Mouse (Mus musculus) CH12.LX (cell line): Measurements from ENCODE around the gene Spink8. TPM values are rescaled to one million over a fixed set of nuclear protein-coding genes. Genes with fewer than 3 reads are reported as not detected.
"Not testable (repeated sequence)": the region's sequence is repeated elsewhere in the genome, so short reads cannot be mapped to it uniquely, and the experiment has no call there.

ENCODE experiments used
- DNase-seq: peaks from one replicate; pipeline ENCODE4 v3.0.0-alpha.2; 2013; ENCODE audit errors: extremely low read depth
- H3K27ac ChIP-seq: 2 replicates; pipeline ENCODE4 v1.5.1; 2012; ENCODE audit warnings: low read depth, mild to moderate bottlenecking, control low read depth, moderate library complexity; ENCODE audit not compliant: insufficient read depth
- H3K27me3 ChIP-seq: replicated peaks from 2 replicates; pipeline ENCODE3; 2012; ENCODE audit warnings: inconsistent platforms
- H3K36me3 ChIP-seq, 2 experiments: replicated peaks in 1 of 2; 2 replicates each; pipeline versions ENCODE3 to v1.6.1; 2012; ENCODE audit warnings: inconsistent platforms in 1 of 2, low read length in 1 of 2, mild to moderate bottlenecking in 1 of 2, mixed read lengths in 1 of 2, moderate library complexity in 1 of 2; ENCODE audit not compliant: control insufficient read depth in 1 of 2, insufficient read depth in 1 of 2
- H3K4me1 ChIP-seq, 2 experiments: 2 replicates each; pipeline ENCODE4 v1.6.1; 2012; ENCODE audit warnings: inconsistent platforms in 1 of 2, moderate library complexity in 1 of 2; ENCODE audit not compliant: insufficient read depth in 2 of 2, control insufficient read depth in 1 of 2
- H3K4me2 ChIP-seq: 2 replicates; pipeline ENCODE4 v1.6.1; 2012; ENCODE audit warnings: low read depth, mild to moderate bottlenecking, control low read depth; ENCODE audit not compliant: poor library complexity, insufficient read depth, severe bottlenecking
- H3K4me3 ChIP-seq, 3 experiments: fragments of 150-350 bp in 1 of 3; sonication (generic) in 1 of 3; replicated peaks in 1 of 3; 2 replicates each; pipeline versions ENCODE3 to v1.5.1; 2011 to 2012; ENCODE audit warnings: low read depth in 2 of 3, low read length in 2 of 3, mild to moderate bottlenecking in 2 of 3, moderate library complexity in 2 of 3, control low read depth in 1 of 3, improper control_type of control experiment in 1 of 3, inconsistent platforms in 1 of 3, mixed read lengths in 1 of 3; ENCODE audit not compliant: poor library complexity in 1 of 3
- H3K79me2 ChIP-seq: replicated peaks from 2 replicates; pipeline ENCODE4 v1.6.1; 2012; ENCODE audit warnings: mild to moderate bottlenecking, moderate library complexity; ENCODE audit not compliant: control insufficient read depth, poor library complexity, insufficient read depth, severe bottlenecking; ENCODE audit errors: extremely low read depth
- H3K9ac ChIP-seq: 2 replicates; pipeline ENCODE4 v1.6.1; 2012; ENCODE audit warnings: low read depth, mild to moderate bottlenecking, control low read depth, moderate library complexity; ENCODE audit not compliant: insufficient read depth
- H3K9me3 ChIP-seq: replicated peaks from 2 replicates; pipeline ENCODE3; 2012; ENCODE audit warnings: low read length, inconsistent platforms, mixed read lengths
- CTCF ChIP-seq, 2 experiments: IDR thresholded peaks in 1 of 2; conservative IDR thresholded peaks in 1 of 2; 2 replicates each; pipeline ENCODE4 v1.5.1; 2011 to 2012; ENCODE audit warnings: low read depth in 2 of 2, low read length in 2 of 2, improper control_type of control experiment in 1 of 2, inconsistent platforms in 1 of 2, mild to moderate bottlenecking in 1 of 2, moderate library complexity in 1 of 2
- E2F4 ChIP-seq: IDR thresholded peaks from 2 replicates; pipeline ENCODE4 v1.6.1; 2011; ENCODE audit warnings: low read depth, low read length, improper control_type of control experiment; ENCODE audit not compliant: insufficient replicate concordance
- GABPA ChIP-seq: IDR thresholded peaks from 2 replicates; pipeline ENCODE4 v1.6.1; 2012; ENCODE audit warnings: low read depth, low read length, improper control_type of control experiment, inconsistent platforms; ENCODE audit not compliant: insufficient replicate concordance
- HCFC1 ChIP-seq: IDR thresholded peaks from 2 replicates; pipeline ENCODE4 v1.6.1; 2012; ENCODE audit warnings: low read depth, mild to moderate bottlenecking, inconsistent platforms, low read length, improper control_type of control experiment
- IRF4 ChIP-seq: IDR thresholded peaks from 2 replicates; pipeline ENCODE4 v1.6.1; 2014; ENCODE audit warnings: low read depth, mild to moderate bottlenecking, inconsistent platforms, low read length, improper control_type of control experiment
- JUND ChIP-seq: conservative IDR thresholded peaks from 2 replicates; pipeline ENCODE4 v1.6.1; 2011; ENCODE audit warnings: low read depth, low read length, improper control_type of control experiment
- NRF1 ChIP-seq: IDR thresholded peaks from 2 replicates; pipeline ENCODE4 v1.6.1; 2014; ENCODE audit warnings: low read depth, mild to moderate bottlenecking, inconsistent platforms, low read length, improper control_type of control experiment, moderate library complexity
- POLR2AphosphoS2 ChIP-seq: IDR thresholded peaks from 2 replicates; pipeline ENCODE4 v1.6.1; 2011; ENCODE audit warnings: low read depth, low read length, improper control_type of control experiment
- RAD21 ChIP-seq: IDR thresholded peaks from 2 replicates; pipeline ENCODE4 v1.6.1; 2011; ENCODE audit warnings: low read depth, mild to moderate bottlenecking, low read length, improper control_type of control experiment, moderate library complexity
- SMC3 ChIP-seq: IDR thresholded peaks from 2 replicates; pipeline ENCODE4 v1.6.1; 2011; ENCODE audit warnings: low read depth, low read length, improper control_type of control experiment
- ZNF384 ChIP-seq: IDR thresholded peaks from 2 replicates; pipeline ENCODE4 v1.6.1; 2012; ENCODE audit warnings: low read depth, low read length, improper control_type of control experiment, inconsistent platforms
- dilution Hi-C: fragments of 300-500 bp; cut with MboI; formaldehyde crosslinking; loops from 2 replicates; pipeline ENCODE4 v1.14.3; 2020; ENCODE audit warnings: low sequenced_read_pairs; ENCODE audit not compliant: extremely low pct_unique_long_range_greater_than_20kb, extremely low pct_ligation_motif_present
- in situ Hi-C: fragments of 300-500 bp; cut with MboI; formaldehyde crosslinking; loops from 3 replicates; pipeline ENCODE4 v1.14.3; 2019; ENCODE audit warnings: low sequenced_read_pairs, low pct_ligation_motif_present, low pct_unique_long_range_greater_than_20kb, mixed read lengths
- polyA plus RNA-seq: library from polyadenylated mRNA; unstranded; fragments of >175 nt; gene quantifications from 2 replicates; pipeline ENCODE4 v1.2.1, GENCODE M21; 2012; ENCODE audit warnings: low read depth; ENCODE audit not compliant: insufficient read length
- total RNA-seq, 2 experiments: library from RNA; depleted of rRNA; stranded (reverse); fragments of 300-350 nt in 1 of 2; fragments of >200 nt in 1 of 2; gene quantifications; 2 replicates each; pipeline ENCODE4 v1.2.3; 2012 to 2014

Gene Spink8
- total and polyA plus RNA-seq, 3 experiments = not detected

DNA sequence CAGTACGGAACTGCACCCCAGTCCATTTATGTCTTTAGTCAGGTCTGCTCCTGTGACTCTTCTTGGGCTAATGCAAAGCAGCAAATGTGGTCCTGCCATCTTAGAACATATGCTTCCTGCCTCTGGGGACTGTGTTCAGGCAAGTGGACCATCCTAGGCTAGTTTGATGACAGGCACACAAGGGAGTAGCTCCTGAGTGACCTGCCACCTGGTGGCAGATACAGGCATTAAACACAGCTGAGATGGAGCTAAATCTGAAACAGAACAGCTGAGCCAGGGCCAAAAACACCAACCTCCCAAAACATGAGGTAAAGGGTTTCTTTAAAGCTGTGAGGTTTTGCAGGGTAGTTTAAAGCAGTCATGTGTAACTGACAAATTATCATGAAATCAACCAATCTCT lies 14.0 kb upstream of the Spink8 start:
- Histone ChIP-seq H3K27ac (no peak overlapping the region), H3K4me1 (no peaks in the 10 kb centered on the region), H3K79me2 (no peaks in the 10 kb centered on the region), H3K27me3 (peaks cover 28% of the 10 kb centered on the region), H3K36me3 (no peaks in the 10 kb centered on the region), H3K9me3 (peaks cover 5% of the 10 kb centered on the region), H3K9ac (no peak overlapping the region), H3K4me2 (no peak overlapping the region), H3K4me3 (no peak overlapping the region)
- in situ Hi-C loops = no loop called here
- DNase-seq = peak; percentile 41
- dilution Hi-C loops = no loop called here
- peak; percentile 75 for TF ChIP-seq SMC3
- TF ChIP-seq RAD21 = peak; percentile 39
- TF ChIP-seq HCFC1 = no peak
- peak; percentile 69 to 70; a peak in 3 of 4 replicates for TF ChIP-seq CTCF (conservative IDR thresholded peaks at IDR 0.05 in 1 of 2, IDR thresholded peaks at IDR 0.05 in 1 of 2; ENCODE audit: low read depth in 2 of 2, low read length in 2 of 2)

- H3K9ac ChIP-seq, H3K27ac ChIP-seq, H3K4me3 ChIP-seq, H3K79me2 ChIP-seq, DNase-seq, dilution Hi-C loops, H3K4me1 ChIP-seq, H3K4me2 ChIP-seq, H3K9me3 ChIP-seq, in situ Hi-C loops, H3K36me3 ChIP-seq: not testable (repeated sequence)
- H3K27me3 ChIP-seq = peaks cover 21% of the 10 kb centered on the region
These were observed 6.5 kb upstream of the Spink8 start for GRCm38 (mm10) chr9:109805596-109805995.

DNA sequence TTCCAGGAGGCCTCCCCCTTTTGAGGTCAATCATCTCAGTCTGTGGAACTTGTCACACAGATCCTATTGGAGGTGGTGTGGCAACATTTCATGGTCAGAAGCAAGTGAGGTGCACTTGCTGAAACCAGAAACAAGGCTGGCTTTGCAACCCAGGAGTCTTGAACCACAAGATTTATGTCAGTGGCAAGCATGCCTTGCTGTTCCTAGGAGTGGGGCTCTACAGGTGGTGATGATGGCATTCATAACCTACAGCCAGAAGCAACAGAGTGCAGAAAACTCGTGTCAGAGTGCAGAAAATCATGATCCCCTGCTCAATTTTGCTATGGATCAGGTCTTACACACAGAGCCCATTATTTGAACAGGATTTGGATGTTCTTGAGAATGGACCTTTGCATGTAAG lies 5.8 kb upstream of the Spink8 start:
- no peaks in the 10 kb centered on the region for H3K36me3 ChIP-seq
- H3K27me3 ChIP-seq = peaks cover 25% of the 10 kb centered on the region
- dilution Hi-C loops (no loop called here), in situ Hi-C loops (no loop called here)
- no peak overlapping the region for H3K9ac ChIP-seq
- no peak for DNase-seq
- no peak overlapping the region for H3K4me2 ChIP-seq
- no peak overlapping the region for H3K27ac ChIP-seq
- no peak for TF ChIP-seq GABPA
- TF ChIP-seq IRF4 = no peak
- TF ChIP-seq E2F4 = no peak
- no peak for TF ChIP-seq NRF1
- no peak for TF ChIP-seq ZNF384
- no peak for TF ChIP-seq JUND
- no peak for TF ChIP-seq POLR2AphosphoS2
- TF ChIP-seq, all 38 proteins: peak for 0
- no peak overlapping the region for H3K4me3 ChIP-seq
- H3K79me2 ChIP-seq = no peaks in the 10 kb centered on the region
- no peaks in the 10 kb centered on the region for H3K4me1 ChIP-seq
- H3K9me3 ChIP-seq = peaks cover 6% of the 10 kb centered on the region
